Mouse (Mus musculus): ENCODE measurements around the gene Crispld2.

DNA sequence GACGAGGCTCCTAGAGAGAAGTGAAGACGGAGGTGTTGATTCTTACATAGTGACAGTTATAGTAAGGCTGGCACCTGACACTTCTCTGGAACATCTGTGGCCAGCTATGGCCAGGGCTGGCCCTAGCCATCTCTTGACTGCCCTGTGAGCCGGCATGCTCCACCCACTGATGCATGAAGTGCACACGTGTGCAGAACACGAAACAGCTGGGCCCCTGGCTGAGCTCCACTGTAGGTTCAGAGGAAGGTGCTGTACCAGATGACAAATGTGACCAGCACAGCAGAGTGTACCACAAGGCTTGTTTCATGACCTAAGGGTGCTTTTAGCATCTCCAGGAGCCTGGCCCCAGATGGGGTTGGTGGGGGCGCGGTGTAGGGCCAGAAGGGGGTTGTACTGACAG is 1.9 kb downstream of the Crispld2 start:
- no peak for TF ChIP-seq CTCF (IDR thresholded peaks at IDR 0.05; ENCODE audit: extremely low read depth, insufficient read depth, insufficient read length, insufficient replicate concordance)
- no peak for TF ChIP-seq POLR2A (IDR thresholded peaks at IDR 0.05; ENCODE audit: low read depth, low read length)
